Mouse (Mus musculus) CH12.LX (cell line): ENCODE data around the gene Ppp4r4. TPM values are rescaled to one million over a fixed set of nuclear protein-coding genes. Genes with fewer than 3 reads are reported as not detected.

ENCODE experiments used
- DNase-seq: peaks from one replicate; pipeline ENCODE4 v3.0.0-alpha.2; 2013; ENCODE audit errors: extremely low read depth
- H3K27ac ChIP-seq: 2 replicates; pipeline ENCODE4 v1.5.1; 2012; ENCODE audit warnings: low read depth, mild to moderate bottlenecking, control low read depth, moderate library complexity; ENCODE audit not compliant: insufficient read depth
- H3K27me3 ChIP-seq: replicated peaks from 2 replicates; pipeline ENCODE3; 2012; ENCODE audit warnings: inconsistent platforms
- H3K36me3 ChIP-seq, 2 experiments: replicated peaks in 1 of 2; 2 replicates each; pipeline versions ENCODE3 to v1.6.1; 2012; ENCODE audit warnings: inconsistent platforms in 1 of 2, low read length in 1 of 2, mild to moderate bottlenecking in 1 of 2, mixed read lengths in 1 of 2, moderate library complexity in 1 of 2; ENCODE audit not compliant: control insufficient read depth in 1 of 2, insufficient read depth in 1 of 2
- H3K4me1 ChIP-seq, 2 experiments: 2 replicates each; pipeline ENCODE4 v1.6.1; 2012; ENCODE audit warnings: inconsistent platforms in 1 of 2, moderate library complexity in 1 of 2; ENCODE audit not compliant: insufficient read depth in 2 of 2, control insufficient read depth in 1 of 2
- H3K4me2 ChIP-seq: 2 replicates; pipeline ENCODE4 v1.6.1; 2012; ENCODE audit warnings: low read depth, mild to moderate bottlenecking, control low read depth; ENCODE audit not compliant: poor library complexity, insufficient read depth, severe bottlenecking
- H3K4me3 ChIP-seq, 3 experiments: fragments of 150-350 bp in 1 of 3; sonication (generic) in 1 of 3; replicated peaks in 1 of 3; 2 replicates each; pipeline versions ENCODE3 to v1.5.1; 2011 to 2012; ENCODE audit warnings: low read depth in 2 of 3, low read length in 2 of 3, mild to moderate bottlenecking in 2 of 3, moderate library complexity in 2 of 3, control low read depth in 1 of 3, improper control_type of control experiment in 1 of 3, inconsistent platforms in 1 of 3, mixed read lengths in 1 of 3; ENCODE audit not compliant: poor library complexity in 1 of 3
- H3K79me2 ChIP-seq: replicated peaks from 2 replicates; pipeline ENCODE4 v1.6.1; 2012; ENCODE audit warnings: mild to moderate bottlenecking, moderate library complexity; ENCODE audit not compliant: control insufficient read depth, poor library complexity, insufficient read depth, severe bottlenecking; ENCODE audit errors: extremely low read depth
- H3K9ac ChIP-seq: 2 replicates; pipeline ENCODE4 v1.6.1; 2012; ENCODE audit warnings: low read depth, mild to moderate bottlenecking, control low read depth, moderate library complexity; ENCODE audit not compliant: insufficient read depth
- H3K9me3 ChIP-seq: replicated peaks from 2 replicates; pipeline ENCODE3; 2012; ENCODE audit warnings: low read length, inconsistent platforms, mixed read lengths
- BHLHE40 ChIP-seq: IDR thresholded peaks from 2 replicates; pipeline ENCODE4 v1.6.1; 2011; ENCODE audit warnings: mild to moderate bottlenecking, low read depth, low read length, improper control_type of control experiment
- CHD1 ChIP-seq: IDR thresholded peaks from 2 replicates; pipeline ENCODE4 v1.6.1; 2012; ENCODE audit warnings: low read depth, low read length, improper control_type of control experiment, inconsistent platforms
- CTCF ChIP-seq, 2 experiments: IDR thresholded peaks in 1 of 2; conservative IDR thresholded peaks in 1 of 2; 2 replicates each; pipeline ENCODE4 v1.5.1; 2011 to 2012; ENCODE audit warnings: low read depth in 2 of 2, low read length in 2 of 2, improper control_type of control experiment in 1 of 2, inconsistent platforms in 1 of 2, mild to moderate bottlenecking in 1 of 2, moderate library complexity in 1 of 2
- E2F4 ChIP-seq: IDR thresholded peaks from 2 replicates; pipeline ENCODE4 v1.6.1; 2011; ENCODE audit warnings: low read depth, low read length, improper control_type of control experiment; ENCODE audit not compliant: insufficient replicate concordance
- ELF1 ChIP-seq: IDR thresholded peaks from 2 replicates; pipeline ENCODE4 v1.6.1; 2014; ENCODE audit warnings: low read depth, mild to moderate bottlenecking, inconsistent platforms, low read length, improper control_type of control experiment
- GABPA ChIP-seq: IDR thresholded peaks from 2 replicates; pipeline ENCODE4 v1.6.1; 2012; ENCODE audit warnings: low read depth, low read length, improper control_type of control experiment, inconsistent platforms; ENCODE audit not compliant: insufficient replicate concordance
- IRF4 ChIP-seq: IDR thresholded peaks from 2 replicates; pipeline ENCODE4 v1.6.1; 2014; ENCODE audit warnings: low read depth, mild to moderate bottlenecking, inconsistent platforms, low read length, improper control_type of control experiment
- JUN ChIP-seq: IDR thresholded peaks from 2 replicates; pipeline ENCODE4 v1.6.1; 2011; ENCODE audit warnings: low read depth, mild to moderate bottlenecking, low read length, improper control_type of control experiment, moderate library complexity; ENCODE audit not compliant: insufficient read depth
- MAFK ChIP-seq: IDR thresholded peaks from 2 replicates; pipeline ENCODE4 v1.6.1; 2011; ENCODE audit warnings: low read length, improper control_type of control experiment; ENCODE audit not compliant: insufficient replicate concordance
- MAX ChIP-seq: IDR thresholded peaks from 2 replicates; pipeline ENCODE4 v1.6.1; 2011; ENCODE audit warnings: low read length, improper control_type of control experiment
- MAZ ChIP-seq: IDR thresholded peaks from 2 replicates; pipeline ENCODE4 v1.6.1; 2012; ENCODE audit warnings: low read depth, mild to moderate bottlenecking, inconsistent platforms, low read length, improper control_type of control experiment, moderate library complexity
- MEF2A ChIP-seq: IDR thresholded peaks from 2 replicates; pipeline ENCODE4 v1.6.1; 2014; ENCODE audit warnings: low read depth, mild to moderate bottlenecking, inconsistent platforms, low read length, improper control_type of control experiment, borderline replicate concordance
- MXI1 ChIP-seq: IDR thresholded peaks from 2 replicates; pipeline ENCODE4 v1.6.1; 2011; ENCODE audit warnings: mild to moderate bottlenecking, low read depth, low read length, improper control_type of control experiment
- MYC ChIP-seq: IDR thresholded peaks from 2 replicates; pipeline ENCODE4 v1.6.1; 2011; ENCODE audit warnings: low read depth, mild to moderate bottlenecking, improper control_type of control experiment, low read length
- POLR2A ChIP-seq: IDR thresholded peaks from 2 replicates; pipeline ENCODE4 v1.6.1; 2011; ENCODE audit warnings: low read depth, mild to moderate bottlenecking, improper control_type of control experiment, low read length
- POLR2AphosphoS2 ChIP-seq: IDR thresholded peaks from 2 replicates; pipeline ENCODE4 v1.6.1; 2011; ENCODE audit warnings: low read depth, low read length, improper control_type of control experiment
- RCOR1 ChIP-seq: conservative IDR thresholded peaks from 2 replicates; pipeline ENCODE4 v1.6.1; 2012; ENCODE audit warnings: low read depth, mild to moderate bottlenecking, inconsistent platforms, low read length, improper control_type of control experiment
- ZKSCAN1 ChIP-seq: IDR thresholded peaks from 2 replicates; pipeline ENCODE4 v1.6.1; 2012; ENCODE audit warnings: low read depth, inconsistent platforms, low read length, improper control_type of control experiment, borderline replicate concordance
- ZMIZ1 ChIP-seq: IDR thresholded peaks from 2 replicates; pipeline ENCODE4 v1.6.1; 2012; ENCODE audit warnings: low read depth, mild to moderate bottlenecking, inconsistent platforms, low read length, improper control_type of control experiment
- dilution Hi-C: fragments of 300-500 bp; cut with MboI; formaldehyde crosslinking; loops from 2 replicates; pipeline ENCODE4 v1.14.3; 2020; ENCODE audit warnings: low sequenced_read_pairs; ENCODE audit not compliant: extremely low pct_unique_long_range_greater_than_20kb, extremely low pct_ligation_motif_present
- in situ Hi-C: fragments of 300-500 bp; cut with MboI; formaldehyde crosslinking; loops from 3 replicates; pipeline ENCODE4 v1.14.3; 2019; ENCODE audit warnings: low sequenced_read_pairs, low pct_ligation_motif_present, low pct_unique_long_range_greater_than_20kb, mixed read lengths
- polyA plus RNA-seq: library from polyadenylated mRNA; unstranded; fragments of >175 nt; gene quantifications from 2 replicates; pipeline ENCODE4 v1.2.1, GENCODE M21; 2012; ENCODE audit warnings: low read depth; ENCODE audit not compliant: insufficient read length
- total RNA-seq, 2 experiments: library from RNA; depleted of rRNA; stranded (reverse); fragments of 300-350 nt in 1 of 2; fragments of >200 nt in 1 of 2; gene quantifications; 2 replicates each; pipeline ENCODE4 v1.2.3; 2012 to 2014

Gene Ppp4r4
- total and polyA plus RNA-seq, 3 experiments = 0.38 to 1.7 (median 0.68) TPM

DNA sequence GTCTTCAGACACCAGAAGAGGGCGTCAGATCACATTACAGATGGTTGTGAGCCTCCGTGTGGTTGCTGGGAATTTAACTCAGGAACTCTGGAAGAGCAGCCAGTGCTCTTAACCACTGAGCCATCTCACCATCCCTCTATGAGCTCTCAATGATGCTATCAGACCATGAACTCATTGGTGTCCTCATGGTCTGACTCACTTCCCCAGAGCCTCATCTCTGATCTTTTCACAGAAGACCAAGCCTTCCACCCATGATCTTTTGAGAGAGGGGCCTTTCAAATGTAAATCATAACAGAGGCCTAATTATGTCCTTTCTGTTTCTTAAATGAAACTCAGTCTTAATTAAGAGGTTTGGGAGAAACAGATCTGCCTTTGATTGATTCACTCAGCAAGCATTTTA is 19.0 kb upstream of the Ppp4r4 start:
- Histone ChIP-seq H3K4me3 (no peak overlapping the region), H3K27me3 (no peaks in the 10 kb centered on the region), H3K27ac (no peak overlapping the region), H3K4me1 (peaks cover 0 to 3% of the 10 kb centered on the region in 2 experiments; a peak in 1 of 4 replicates), H3K4me2 (no peak overlapping the region), H3K9ac (no peak overlapping the region), H3K9me3 (no peaks in the 10 kb centered on the region), H3K36me3 (no peaks in the 10 kb centered on the region), H3K79me2 (no peaks in the 10 kb centered on the region)
- in situ Hi-C loops = loop anchor here (25.0 kb wide), 1 partner anchor 124 kb away; the partner anchor contains the start of gene Serpina10
- TF ChIP-seq ZKSCAN1 = no peak
- no peak for TF ChIP-seq MEF2A
- no peak for TF ChIP-seq E2F4
- no peak for TF ChIP-seq JUN
- TF ChIP-seq MYC = no peak
- DNase-seq = no peak
- dilution Hi-C loops = no loop called here

DNA sequence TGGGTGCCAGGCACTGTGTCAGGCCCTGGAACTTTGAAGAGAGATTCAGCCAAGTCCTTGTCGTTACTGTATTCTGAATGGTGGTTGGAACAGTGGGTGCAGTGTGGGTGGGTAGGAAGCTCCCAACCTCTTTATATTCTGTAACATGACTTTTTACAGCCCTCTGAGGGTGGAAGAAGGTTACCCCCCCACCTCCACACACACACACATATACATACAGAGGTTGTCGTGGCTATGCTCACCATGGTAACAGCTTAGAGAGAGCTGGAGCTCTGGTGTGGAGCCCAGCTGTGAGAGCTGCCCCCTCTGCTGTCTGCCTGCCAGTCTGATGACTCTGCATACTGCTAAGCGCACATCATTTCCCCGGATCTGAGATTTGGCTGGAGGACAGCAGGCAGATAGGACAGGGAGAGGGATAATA is 18.6 kb upstream of the Ppp4r4 start:
- no peaks in the 10 kb centered on the region for H3K9me3 ChIP-seq
- TF ChIP-seq MEF2A (no peak), CTCF (conservative IDR thresholded peaks at IDR 0.05 in 1 of 2, IDR thresholded peaks at IDR 0.05 in 1 of 2; ENCODE audit: low read depth in 2 of 2, low read length in 2 of 2) (no peak), ZMIZ1 (no peak), MXI1 (no peak), MYC (no peak), MAFK (no peak), ELF1 (no peak), IRF4 (no peak), MAZ (no peak), CHD1 (no peak), POLR2AphosphoS2 (no peak), ZKSCAN1 (no peak), E2F4 (no peak), BHLHE40 (no peak), RCOR1 (no peak), POLR2A (no peak), MAX (no peak), GABPA (no peak), JUN (no peak)
- TF ChIP-seq, all 38 proteins: peak for 0
- H3K27ac ChIP-seq = no peak overlapping the region
- dilution Hi-C loops = no loop called here
- no peaks in the 10 kb centered on the region for H3K79me2 ChIP-seq
- no peak overlapping the region for H3K9ac ChIP-seq
- no peak overlapping the region for H3K4me3 ChIP-seq
- in situ Hi-C loops = loop anchor here (25.0 kb wide), 1 partner anchor 124 kb away; the partner anchor contains the start of gene Serpina10
- 0 out of 4 replicates have a peak, but pooled peaks cover 0 to under 1% of the 10 kb centered on the region in 2 experiments for H3K4me1 ChIP-seq
- no peak for DNase-seq
- no peaks in the 10 kb centered on the region for H3K36me3 ChIP-seq
- H3K4me2 ChIP-seq = no peak overlapping the region
- H3K27me3 ChIP-seq = no peaks in the 10 kb centered on the region
